Mouse (Mus musculus) left cerebral cortex, adult 2 months (tissue): ENCODE results near the gene Mat2b. TPM values are rescaled to one million over a fixed set of nuclear protein-coding genes. Genes with fewer than 3 reads are reported as not detected.
A peak's percentile ranks its signal among the peaks of the same experiment; 100 is the strongest.

Experiments used
- DNase-seq, 2 experiments: peaks; one replicate each; pipeline ENCODE4 v3.0.0; 2021 to 2022; ENCODE audit warnings: low spot score in 2 of 2, mixed read lengths in 1 of 2; ENCODE audit errors: extremely low spot score in 1 of 2
- H3K27ac ChIP-seq: fragments of 200-600 bp; 2 replicates; pipeline ENCODE4 v1.8.1; 2022
- H3K4me3 ChIP-seq: fragments of 200-600 bp; 2 replicates; pipeline ENCODE4 v1.8.1; 2022
- CTCF ChIP-seq: fragments of 200-600 bp; IDR thresholded peaks from 2 replicates; pipeline ENCODE4 v1.8.1; 2022; ENCODE audit warnings: antibody characterized with exemption, mild to moderate bottlenecking, moderate library complexity
- intact Hi-C: fragments of 180-260 bp; cut with DNase I; formaldehyde crosslinking; loops from one replicate; pipeline ENCODE4 v1.15.1; 2025
- total RNA-seq, 2 experiments: library from RNA; stranded (reverse); gene quantifications; 2 replicates each; pipeline ENCODE4 v1.2.3; 2021

The Mat2b gene
- total RNA-seq, 2 experiments from 2014 or later, result 145 to 160 TPM

DNA sequence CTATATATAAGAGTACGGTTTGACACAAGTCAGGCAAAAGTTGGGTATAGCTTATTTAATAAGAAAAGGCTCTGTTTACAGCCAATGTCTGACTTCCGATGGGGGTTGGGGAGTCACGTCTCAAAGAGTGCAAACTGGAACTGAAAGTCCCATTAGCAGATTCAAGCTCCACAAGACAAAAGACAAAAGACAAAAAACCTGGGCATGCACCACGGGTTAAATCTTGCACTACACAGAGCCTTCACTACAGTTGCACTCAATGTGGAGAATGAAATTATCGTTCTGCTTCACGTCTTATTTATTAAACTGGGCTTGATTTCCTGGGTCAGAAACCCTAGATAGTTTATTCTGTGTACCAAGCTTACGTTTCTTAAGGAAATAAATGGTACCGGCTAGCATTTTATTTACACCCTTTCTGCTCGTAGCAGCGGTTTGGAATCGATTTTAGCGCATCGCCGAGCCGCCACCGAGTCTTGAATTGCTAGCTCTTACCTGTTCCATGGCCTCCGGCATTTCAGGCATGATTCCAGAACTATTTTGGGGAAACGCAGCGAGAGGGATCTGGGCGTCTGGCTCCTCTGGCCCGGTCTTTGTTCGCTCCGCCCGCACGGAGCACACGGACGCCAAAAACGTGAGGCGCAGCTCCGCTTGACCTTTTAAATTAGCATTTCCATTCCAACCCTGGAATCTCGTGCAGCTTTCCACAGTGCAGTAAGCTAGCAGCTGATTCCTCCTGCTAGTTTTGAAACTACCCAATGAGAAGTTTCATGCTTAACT, 504 bp downstream of the Mat2b start:
- DNase-seq, result peak; percentile 31
- no peak for TF ChIP-seq CTCF
- intact Hi-C loops, result loop anchor here (5.0 kb wide), 1 partner anchor 142 kb away; no protein-coding TSS in a partner anchor
- Histone ChIP-seq H3K27ac (peak overlapping the region; percentile 95), H3K4me3 (peak overlapping the region; percentile 97)

GRCm38 (mm10) chr11:40693366-40693951, 1.5 kb downstream of the Mat2b start:
- peak; percentile 51 to 61 for DNase-seq
- no peak for TF ChIP-seq CTCF
- peak overlapping the region; percentile 97 for H3K4me3 ChIP-seq
- intact Hi-C loops, result loop anchor here (2.0 to 5.0 kb wide), 2 partner anchors 39 to 141 kb away; partner anchors contain the start of genes Hmmr and Nudcd2
- H3K27ac ChIP-seq, result peak overlapping the region; percentile 91

DNA sequence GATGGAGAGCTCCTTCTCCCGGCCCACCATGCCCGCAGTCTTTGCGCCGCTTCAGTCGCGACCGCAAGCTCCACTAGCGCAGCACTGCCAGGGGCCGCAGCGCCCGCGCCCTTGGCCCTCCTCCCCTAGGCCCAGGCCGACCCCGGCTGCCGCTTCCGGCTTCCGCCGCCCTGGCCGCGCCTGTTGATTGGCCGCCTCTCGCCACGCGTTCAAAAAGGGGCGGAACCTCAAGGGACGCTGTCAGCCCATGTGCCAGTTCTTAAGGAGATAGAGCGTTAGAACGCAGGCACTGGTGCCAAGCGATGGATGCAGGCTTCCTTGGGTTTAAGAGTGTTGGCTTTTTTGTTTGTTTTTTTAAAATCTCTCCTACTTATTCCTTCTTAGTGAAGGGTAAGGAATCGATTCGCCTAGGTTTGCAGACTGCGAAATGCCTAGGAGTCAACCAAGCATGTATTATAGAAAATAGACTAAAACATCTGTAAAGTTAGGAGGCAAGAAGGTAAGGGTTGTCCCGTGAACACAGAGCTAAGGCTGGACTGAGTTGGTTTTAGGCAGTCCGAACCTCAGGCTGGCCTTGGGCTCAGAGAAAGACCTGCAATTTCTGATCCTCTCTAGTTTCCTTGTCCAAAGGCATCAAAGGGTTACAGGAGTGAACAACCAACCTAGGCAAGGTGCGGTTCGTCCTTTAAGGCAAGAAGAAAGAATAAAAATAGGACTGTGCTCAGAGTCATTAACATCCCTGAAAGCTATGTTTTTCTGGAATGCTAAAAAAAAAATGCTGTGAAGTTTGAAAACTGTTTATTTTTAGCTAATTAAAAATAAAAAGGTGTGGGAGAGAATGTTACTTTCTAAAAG, 2.3 kb downstream of the Mat2b start:
- peak; percentile 93 to 94 for DNase-seq
- Histone ChIP-seq H3K27ac (peak overlapping the region; percentile 91), H3K4me3 (peak overlapping the region; percentile 97)
- intact Hi-C loops, result loop anchor here (1.0 to 5.0 kb wide), 3 partner anchors 40 to 140 kb away; partner anchors contain the start of genes Ccng1, Hmmr and Nudcd2
- no peak for TF ChIP-seq CTCF

DNA sequence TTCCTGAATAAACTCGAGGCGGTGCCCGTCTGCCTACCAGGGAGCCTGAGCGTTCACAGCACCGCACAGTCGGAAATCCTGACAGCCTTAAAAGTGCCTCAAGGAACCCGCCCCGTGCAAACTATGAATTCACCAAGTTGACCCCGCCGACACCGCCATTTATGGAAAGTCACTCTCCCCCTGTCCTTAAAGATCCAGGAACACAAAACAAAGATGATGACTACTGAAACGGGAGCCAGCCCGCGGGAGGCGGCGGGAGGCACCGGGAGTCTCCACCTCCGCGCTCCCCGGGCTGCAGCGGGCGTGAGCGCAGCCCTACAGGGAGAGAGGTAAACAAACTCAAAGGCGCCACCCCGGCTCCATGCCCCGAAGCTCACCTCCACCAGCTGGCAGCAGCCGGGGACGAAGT, 2.9 kb downstream of the Mat2b start:
- TF ChIP-seq CTCF, result no peak
- Histone ChIP-seq H3K27ac (peak overlapping the region; percentile 91), H3K4me3 (peak overlapping the region; percentile 97)
- DNase-seq, result no peak
- intact Hi-C loops, result loop anchor here (1.0 to 5.0 kb wide), 3 partner anchors 41 to 140 kb away; partner anchors contain the start of genes Ccng1, Hmmr and Nudcd2

DNA sequence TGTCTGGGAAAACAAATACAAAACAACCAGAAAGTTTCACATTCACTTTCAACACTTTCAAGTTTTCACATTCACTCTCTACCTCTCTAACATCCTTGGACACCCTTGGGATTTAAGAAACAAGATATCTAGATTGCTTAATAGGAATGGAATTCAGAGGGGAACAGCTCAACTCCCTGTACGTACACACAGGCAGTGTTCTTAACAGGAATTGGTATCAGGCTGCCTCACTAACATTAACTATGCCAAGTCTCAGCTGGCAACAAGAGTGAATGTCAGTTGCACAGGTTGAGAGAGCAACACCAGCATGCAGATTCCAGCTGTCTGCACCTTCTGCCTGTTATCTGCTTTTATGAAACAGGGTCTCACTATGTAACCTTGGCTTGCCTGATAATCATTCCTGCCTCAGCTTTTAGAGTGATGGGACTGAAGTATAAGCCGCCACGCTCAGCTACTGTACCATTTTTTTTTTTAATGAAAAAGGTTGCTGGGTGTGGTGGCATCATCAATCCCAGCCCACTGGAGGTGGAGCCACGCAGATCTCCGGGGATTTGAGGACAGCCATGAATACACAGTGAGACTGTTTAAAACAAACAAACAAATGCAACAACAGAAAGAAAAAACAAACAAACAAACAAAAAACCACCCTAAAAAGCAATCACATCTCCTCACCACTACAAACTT, 4.4 kb downstream of the Mat2b start:
- no peak overlapping the region for H3K27ac ChIP-seq
- intact Hi-C loops, result loop anchor here (5.0 kb wide), 1 partner anchor 138 kb away; no protein-coding TSS in a partner anchor
- no peak for TF ChIP-seq CTCF
- no peak for DNase-seq
- H3K4me3 ChIP-seq, result peak overlapping the region; percentile 97

- no peak overlapping the region for H3K27ac ChIP-seq
- H3K4me3 ChIP-seq, result no peak overlapping the region
- intact Hi-C loops, result no loop called here
- no peak for TF ChIP-seq CTCF
- DNase-seq, result no peak
These were observed 11.7 kb downstream of the Mat2b start for GRCm38 (mm10) chr11:40683295-40683694.

DNA sequence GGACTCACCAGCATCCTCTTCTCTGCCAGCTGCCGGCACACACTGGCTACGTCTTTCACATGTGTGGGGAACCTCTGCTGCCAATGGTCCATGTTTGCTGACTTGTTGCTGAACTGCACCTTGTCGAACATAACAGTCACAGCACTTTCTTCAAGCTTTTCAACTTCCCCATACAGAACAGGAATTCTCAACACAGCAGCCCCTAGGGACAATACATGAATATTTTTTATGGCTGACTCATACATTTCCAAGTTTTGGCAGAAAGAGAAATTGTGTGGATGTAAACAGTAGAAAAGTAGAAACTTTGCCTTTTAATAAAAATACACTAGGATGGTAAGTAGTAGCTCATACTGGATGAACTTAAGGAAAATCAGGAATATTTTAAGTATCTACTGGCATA, 12.5 kb downstream of the Mat2b start:
- intact Hi-C loops, result no loop called here
- Histone ChIP-seq H3K4me3 (no peak overlapping the region), H3K27ac (no peak overlapping the region)
- no peak for TF ChIP-seq CTCF
- DNase-seq, result no peak

- no peak for DNase-seq
- peak; percentile 37 for TF ChIP-seq CTCF
- Histone ChIP-seq H3K4me3 (no peak overlapping the region), H3K27ac (no peak overlapping the region)
- intact Hi-C loops, result loop anchor here (5.0 kb wide), 1 partner anchor 120 kb away; no protein-coding TSS in a partner anchor
These were observed 17.8 kb downstream of the Mat2b start for GRCm38 (mm10) chr11:40677169-40677568.

- intact Hi-C loops, result loop anchor here (5.0 kb wide), 1 partner anchor 118 kb away; no protein-coding TSS in a partner anchor
- DNase-seq, result no peak
- no peak for TF ChIP-seq CTCF
- Histone ChIP-seq H3K4me3 (no peak overlapping the region), H3K27ac (peak overlapping the region; percentile 82)
These were observed 19.8 kb downstream of the Mat2b start for GRCm38 (mm10) chr11:40675014-40675730.

DNA sequence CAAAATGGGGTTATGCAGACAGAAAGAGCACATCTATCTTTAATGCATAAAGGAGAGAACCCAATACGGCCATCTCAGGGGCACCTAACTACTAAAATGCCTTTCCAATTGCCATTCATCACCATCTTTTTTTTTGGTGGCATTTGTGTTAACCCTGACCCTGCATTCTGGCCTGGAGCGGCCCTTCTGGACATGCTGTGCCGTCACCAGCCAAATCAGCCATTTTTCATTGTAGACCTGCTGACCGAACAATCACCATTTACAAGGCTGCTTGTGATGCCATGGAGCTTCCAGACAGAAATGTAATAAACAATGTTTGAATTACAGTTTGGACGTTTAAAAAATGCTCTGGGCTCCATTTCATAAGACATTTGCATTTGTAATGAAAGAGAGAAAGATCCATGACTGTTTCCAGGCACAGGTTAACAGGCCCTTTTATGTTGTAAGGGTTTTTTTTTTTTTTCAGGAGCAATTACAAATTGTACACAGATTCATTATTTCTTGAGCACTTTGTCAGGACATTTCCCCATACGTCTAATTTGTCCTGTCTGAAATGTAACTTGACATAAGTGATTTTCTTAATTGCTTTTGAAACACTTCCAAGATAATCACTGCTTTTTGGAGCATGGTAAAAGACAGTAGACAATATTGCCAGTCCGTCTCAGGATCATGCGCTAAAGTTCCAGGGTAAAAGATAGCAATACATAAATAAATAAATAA, 45.1 kb downstream of the Mat2b start:
- no peak for DNase-seq
- intact Hi-C loops, result no loop called here
- Histone ChIP-seq H3K27ac (no peak overlapping the region), H3K4me3 (no peak overlapping the region)
- TF ChIP-seq CTCF, result no peak
